Mouse (Mus musculus): ENCODE data around the gene Spg11. TPM values are rescaled to one million over a fixed set of nuclear protein-coding genes. Genes with fewer than 3 reads are reported as not detected.

Spg11 gene
- total RNA-seq (2014; fragmentation: Nextera tagmentation) (9.8 and 13.1 TPM in 2 replicates), total RNA-seq (2017) (9.8 and 11.7 TPM in 2 replicates)

DNA sequence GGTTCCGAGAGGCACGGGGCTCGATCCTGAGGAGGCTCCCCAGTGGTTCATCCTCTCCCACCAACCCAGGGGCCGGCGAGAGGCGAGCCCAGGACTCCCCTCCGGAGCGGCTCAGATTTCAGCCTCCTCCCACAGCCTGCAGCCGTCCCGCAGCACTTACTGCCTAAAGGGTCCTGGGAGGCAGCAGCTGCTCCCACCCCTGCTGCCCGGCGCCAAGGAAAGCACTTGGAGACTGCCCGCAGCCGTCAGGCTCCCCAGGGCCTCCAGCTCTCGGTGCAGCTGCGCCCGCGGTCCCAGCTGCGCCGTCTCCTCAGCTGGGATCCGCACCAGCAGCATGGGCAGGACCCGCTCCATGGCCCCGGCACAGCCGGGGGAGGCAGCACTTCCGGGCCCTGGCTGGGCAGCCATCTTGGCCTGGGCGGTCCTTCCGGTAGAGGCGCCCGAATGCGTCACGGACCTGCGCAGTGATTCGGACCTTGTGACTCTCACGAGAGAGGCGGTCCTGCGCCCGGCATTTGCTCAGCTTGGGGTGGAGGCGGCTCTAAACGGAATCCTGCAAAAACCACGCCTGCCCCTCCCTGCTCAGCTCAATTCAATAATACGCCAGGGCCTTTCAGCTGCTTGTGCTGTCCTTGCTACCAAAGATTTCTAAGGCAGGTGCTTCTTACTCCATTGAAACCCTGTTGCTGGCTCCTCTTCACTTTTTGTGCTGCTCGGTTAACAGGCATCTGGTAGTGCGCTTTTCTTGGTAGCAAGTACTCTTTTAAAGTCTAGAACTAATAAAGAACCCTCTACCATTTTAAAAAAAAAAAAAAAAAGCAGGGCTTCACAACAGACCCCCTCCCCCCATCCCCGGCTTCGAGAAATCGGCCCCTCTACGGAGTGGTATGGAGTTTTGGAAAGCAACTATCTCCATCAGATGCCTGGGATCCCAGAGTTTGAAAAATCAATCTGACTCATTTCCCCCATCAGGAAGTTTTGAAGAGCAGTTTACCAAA is at the start of gene Spg11:
TSS of gene Spg11 (minus strand) at position 426 of the 998 bp plus-strand sequence.
- peak; percentile 99 for ATAC-seq (replicated peaks; ENCODE audit: low FRiP score, low TSS enrichment, poor library complexity, severe bottlenecking)

DNA sequence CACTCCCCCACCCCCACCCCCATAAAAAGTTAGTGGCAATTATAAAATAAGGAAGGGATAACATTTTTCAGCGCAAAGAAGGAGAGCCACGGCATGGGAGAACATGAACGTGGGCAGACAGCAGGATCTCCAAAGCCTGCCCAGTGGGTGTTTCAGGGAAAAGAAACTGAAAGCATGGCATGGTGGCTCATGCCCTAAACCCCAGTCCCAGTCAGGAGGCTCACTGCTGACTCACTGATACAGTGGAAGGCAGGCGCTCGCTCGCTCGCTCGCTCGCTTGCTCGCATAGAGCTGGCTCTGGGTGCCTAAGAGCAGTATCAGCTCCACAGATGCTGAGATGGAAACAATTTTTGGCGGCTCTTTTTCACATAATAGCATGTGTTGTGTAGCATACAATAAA is 46.1 kb upstream of the Spg11 start:
- peak; percentile 87 for ATAC-seq (replicated peaks; ENCODE audit: low FRiP score, low TSS enrichment, poor library complexity, severe bottlenecking)

GRCm38 (mm10) chr2:122163430-122164195 is 45.4 kb upstream of the Spg11 start:
- peak; percentile 31; the same call in 1 of the 2 replicates for ATAC-seq (replicated peaks; ENCODE audit: low FRiP score, low TSS enrichment, poor library complexity, severe bottlenecking)

GRCm38 (mm10) chr2:122162529-122162928 is 44.3 kb upstream of the Spg11 start:
- no peak for ATAC-seq (replicated peaks; ENCODE audit: low FRiP score, low TSS enrichment, poor library complexity, severe bottlenecking)

DNA sequence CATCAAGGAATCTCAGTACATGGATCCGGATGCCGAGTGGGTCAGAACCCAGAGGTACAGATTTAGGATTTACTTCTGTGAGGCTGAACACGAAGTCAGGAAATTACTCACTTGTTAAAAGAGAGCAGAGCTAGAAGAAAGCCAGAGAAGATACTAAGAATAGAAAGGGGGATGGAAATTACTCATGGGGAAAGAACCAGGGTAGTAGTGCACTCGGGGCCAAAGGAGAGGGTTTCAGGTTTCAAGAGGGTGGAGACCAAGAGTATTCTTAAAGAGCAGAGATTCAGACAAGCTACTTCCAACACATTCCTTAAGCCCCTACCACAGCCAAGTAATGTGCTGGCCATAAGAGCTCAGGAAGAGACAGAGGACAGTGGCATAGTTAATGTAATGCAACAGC is 43.4 kb upstream of the Spg11 start:
- no peak for ATAC-seq (replicated peaks; ENCODE audit: low FRiP score, low TSS enrichment, poor library complexity, severe bottlenecking)

DNA sequence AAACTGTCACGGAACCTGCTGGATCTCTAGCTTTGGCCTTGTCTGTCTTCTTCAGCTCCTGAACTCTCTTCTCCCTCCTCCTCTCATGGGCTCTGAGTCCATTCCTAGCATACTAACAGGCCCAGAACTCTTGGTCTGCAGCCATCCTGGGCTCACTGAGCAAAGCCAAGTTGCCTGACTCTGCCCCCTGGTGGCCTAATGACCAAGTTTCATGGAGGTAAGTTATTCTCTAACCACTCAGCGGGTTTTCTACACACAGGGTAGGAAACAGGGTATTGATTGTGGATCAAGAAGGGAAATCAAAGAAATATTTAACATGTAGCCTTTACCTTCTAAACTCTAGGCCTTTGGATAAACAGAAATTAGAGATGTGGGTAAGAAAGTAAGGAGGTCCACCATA is 42.5 kb upstream of the Spg11 start, which contains the start of gene Trim69:
TSS of gene Trim69 (plus strand) at position 21 of the 400 bp plus-strand sequence.
- peak; percentile 67 for ATAC-seq (replicated peaks; ENCODE audit: low FRiP score, low TSS enrichment, poor library complexity, severe bottlenecking)

DNA sequence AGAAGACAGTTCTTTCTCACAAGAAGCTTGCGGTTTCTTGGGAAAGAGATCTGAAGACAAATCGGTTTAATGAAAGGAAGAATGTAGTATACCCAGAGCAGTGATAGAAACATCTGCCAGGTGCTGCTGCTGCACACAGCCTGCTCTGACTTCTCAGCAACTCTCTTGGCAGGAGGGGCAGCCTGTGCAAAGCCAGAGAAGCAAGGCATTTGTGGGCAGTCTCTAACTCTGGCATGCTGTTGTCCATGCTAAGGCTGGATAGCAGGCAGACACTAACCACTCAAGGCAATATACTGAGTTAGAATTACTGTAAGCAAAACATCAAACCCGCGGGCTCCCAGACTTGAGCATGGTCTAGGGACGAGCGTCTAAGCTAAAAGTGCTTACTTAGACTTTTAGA is 41.5 kb upstream of the Spg11 start:
- no peak for ATAC-seq (replicated peaks; ENCODE audit: low FRiP score, low TSS enrichment, poor library complexity, severe bottlenecking)

GRCm38 (mm10) chr2:122158362-122158802 is 40.2 kb upstream of the Spg11 start:
- no peak for ATAC-seq (replicated peaks; ENCODE audit: low FRiP score, low TSS enrichment, poor library complexity, severe bottlenecking)

DNA sequence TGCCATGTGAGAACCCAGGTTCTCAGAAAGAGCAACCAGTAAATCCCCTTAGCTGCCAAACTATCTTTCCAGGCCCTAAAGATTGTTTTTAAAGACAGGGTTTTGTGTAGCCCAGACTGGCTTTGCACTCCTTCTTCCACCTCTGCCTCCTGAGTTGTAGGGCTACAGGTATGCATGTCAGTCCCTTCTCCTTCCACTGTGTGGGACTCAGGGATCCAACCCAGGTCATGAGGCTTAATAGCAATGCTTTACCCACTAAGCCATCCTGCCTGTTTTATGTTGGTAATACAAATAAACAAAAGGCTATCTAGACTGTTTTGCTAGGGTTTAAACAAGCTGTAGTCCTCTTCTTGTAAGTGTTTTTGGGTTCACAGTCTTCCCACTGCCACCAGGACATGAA is 39.4 kb upstream of the Spg11 start:
- no peak for ATAC-seq (replicated peaks; ENCODE audit: low FRiP score, low TSS enrichment, poor library complexity, severe bottlenecking)

DNA sequence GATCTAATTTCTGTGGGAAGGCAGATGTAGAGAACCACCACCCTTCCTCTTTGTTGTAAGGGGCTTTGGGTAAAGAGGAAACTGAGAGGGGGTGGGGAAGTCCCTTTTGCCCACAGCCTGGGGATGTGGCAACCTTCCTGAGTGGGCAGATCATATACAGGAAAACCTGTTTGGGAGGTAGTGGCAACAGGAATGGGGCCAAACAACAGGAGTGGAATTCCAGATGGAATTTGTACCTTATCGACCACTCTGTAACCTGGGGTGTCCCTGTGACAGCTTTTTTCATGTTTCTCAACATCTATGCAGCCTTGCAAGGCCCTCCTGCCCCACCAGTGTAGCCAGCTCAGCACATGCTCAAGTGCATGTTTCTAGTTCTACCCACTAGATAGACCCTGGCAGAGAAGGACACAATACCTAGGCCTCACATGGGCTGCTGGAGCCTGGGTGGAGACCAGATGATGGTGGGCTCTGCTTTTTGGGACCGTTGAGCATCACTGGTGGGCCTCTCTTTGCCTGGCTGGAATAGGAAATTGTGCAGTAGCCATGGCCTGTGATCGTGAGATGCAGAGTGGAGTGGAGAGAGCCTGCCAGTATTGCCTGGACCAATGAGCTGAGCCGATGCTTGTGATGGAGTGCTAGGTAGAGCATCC is 38.0 kb upstream of the Spg11 start:
- no peak for ATAC-seq (replicated peaks; ENCODE audit: low FRiP score, low TSS enrichment, poor library complexity, severe bottlenecking)

- no peak for ATAC-seq (replicated peaks; ENCODE audit: low FRiP score, low TSS enrichment, poor library complexity, severe bottlenecking)
Measured at GRCm38 (mm10) chr2:122155292-122155691, 37.1 kb upstream of the Spg11 start.

- ATAC-seq (replicated peaks; ENCODE audit: low FRiP score, low TSS enrichment, poor library complexity, severe bottlenecking), result no peak
Measured at GRCm38 (mm10) chr2:122154479-122154878, 36.3 kb upstream of the Spg11 start.

DNA sequence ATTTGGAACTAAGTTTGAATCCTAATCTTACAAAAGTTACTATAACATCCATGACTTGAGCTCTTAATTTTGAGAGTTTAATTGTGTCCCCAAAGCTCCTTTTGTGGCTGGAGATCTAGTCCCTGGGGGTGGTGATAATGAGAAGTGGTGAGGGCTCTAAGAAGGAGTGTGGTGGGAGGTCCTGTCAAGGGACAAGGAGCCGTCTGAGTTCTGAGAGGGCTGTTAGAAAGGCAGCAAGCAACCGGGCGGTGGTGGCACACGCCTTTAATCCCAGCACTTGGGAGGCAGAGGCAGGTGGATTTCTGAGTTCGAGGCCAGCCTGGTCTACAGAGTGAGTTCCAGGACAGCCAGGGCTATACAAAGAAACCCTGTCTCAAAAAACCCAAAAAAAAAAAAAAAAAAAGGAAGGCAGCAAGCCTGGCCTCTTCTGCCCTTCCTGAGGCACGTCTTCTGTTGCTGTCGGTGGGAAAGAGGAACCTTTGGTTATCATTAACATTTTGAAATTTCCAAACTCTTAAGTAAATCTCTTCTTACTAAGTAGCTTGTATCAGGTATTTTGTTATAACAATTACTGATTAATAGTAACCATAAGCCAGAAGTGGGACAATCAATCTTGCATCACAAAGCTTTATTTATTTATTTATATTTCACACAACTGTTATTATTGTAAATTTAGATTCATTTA is 35.6 kb upstream of the Spg11 start:
- no peak for ATAC-seq (replicated peaks; ENCODE audit: low FRiP score, low TSS enrichment, poor library complexity, severe bottlenecking)

- ATAC-seq (replicated peaks; ENCODE audit: low FRiP score, low TSS enrichment, poor library complexity, severe bottlenecking), result no peak
Measured at GRCm38 (mm10) chr2:122152850-122153249, 34.7 kb upstream of the Spg11 start.

DNA sequence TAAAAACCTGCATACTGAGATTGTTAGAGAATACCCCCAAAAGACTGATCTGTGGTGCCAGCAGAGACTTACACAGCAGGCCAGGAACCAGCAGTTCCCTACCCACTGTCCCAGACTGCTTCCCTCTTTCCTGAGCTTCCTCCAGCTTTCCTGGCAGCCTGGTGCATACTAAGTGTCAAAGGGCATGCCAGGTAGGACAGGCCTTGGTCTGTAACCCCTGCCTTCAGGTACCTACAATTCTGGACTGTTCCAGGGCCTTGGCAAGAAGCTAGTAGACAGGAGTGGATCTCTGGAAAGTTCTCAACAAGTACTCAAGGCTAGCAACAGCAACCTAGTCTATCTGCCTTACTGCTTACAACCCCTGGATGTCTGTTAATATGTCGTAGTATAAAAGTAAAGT is 33.0 kb upstream of the Spg11 start:
- no peak for ATAC-seq (replicated peaks; ENCODE audit: low FRiP score, low TSS enrichment, poor library complexity, severe bottlenecking)

DNA sequence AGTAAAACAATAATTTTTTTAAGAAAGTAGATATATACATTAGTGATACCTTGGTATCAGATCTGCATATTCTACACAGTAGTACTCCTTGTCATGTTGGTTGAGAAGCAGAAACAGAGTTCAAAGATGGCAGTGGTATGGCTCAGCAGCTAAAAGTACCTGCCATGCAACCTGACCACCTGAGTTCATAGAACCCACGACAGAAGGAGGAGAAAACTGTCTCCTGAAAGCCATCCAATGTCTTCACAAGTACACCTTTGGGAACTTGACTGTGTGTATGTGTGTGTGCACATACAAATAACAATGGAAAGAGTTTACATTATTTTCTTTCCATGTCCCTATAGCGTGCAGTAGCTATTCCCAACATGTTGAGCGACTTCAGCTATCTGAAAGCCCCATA is 31.5 kb upstream of the Spg11 start:
- ATAC-seq (replicated peaks; ENCODE audit: low FRiP score, low TSS enrichment, poor library complexity, severe bottlenecking), result no peak

GRCm38 (mm10) chr2:122149316-122149715 is 31.1 kb upstream of the Spg11 start:
- ATAC-seq (replicated peaks; ENCODE audit: low FRiP score, low TSS enrichment, poor library complexity, severe bottlenecking), result no peak

- ATAC-seq (replicated peaks; ENCODE audit: low FRiP score, low TSS enrichment, poor library complexity, severe bottlenecking), result peak; percentile 14; the same call in 1 of the 2 replicates
Measured at GRCm38 (mm10) chr2:122148242-122148917, 30.2 kb upstream of the Spg11 start.

Measured in megakaryocyte-erythroid progenitor cell, adult 5-6 weeks (primary cell).